Mouse (Mus musculus): ENCODE measurements around the gene Shisal1. TPM values are rescaled to one million over a fixed set of nuclear protein-coding genes. Genes with fewer than 3 reads are reported as not detected.

The Shisal1 gene
- total RNA-seq (2015) (not detected in 2 replicates), total RNA-seq (2017) (not detected in 2 replicates)

- no peak for ATAC-seq (replicated peaks; ENCODE audit: poor library complexity)
Measured at GRCm38 (mm10) chr15:84446997-84447396, at the start of gene Shisal1. Gene Shisal1 (minus strand): TSS chr15:84447097.

GRCm38 (mm10) chr15:84490486-84490885, 43.6 kb upstream of the Shisal1 start:
- ATAC-seq (replicated peaks; ENCODE audit: poor library complexity): no peak

GRCm38 (mm10) chr15:84484255-84484654, 37.4 kb upstream of the Shisal1 start:
- ATAC-seq (replicated peaks; ENCODE audit: poor library complexity): no peak

GRCm38 (mm10) chr15:84483622-84484021, 36.7 kb upstream of the Shisal1 start:
- ATAC-seq (replicated peaks; ENCODE audit: poor library complexity): no peak

GRCm38 (mm10) chr15:84481259-84481877, 34.5 kb upstream of the Shisal1 start:
- ATAC-seq (replicated peaks; ENCODE audit: poor library complexity): no peak

- ATAC-seq (replicated peaks; ENCODE audit: poor library complexity): no peak
Measured at GRCm38 (mm10) chr15:84469391-84469790, 22.5 kb upstream of the Shisal1 start.

GRCm38 (mm10) chr15:84467761-84468160, 20.9 kb upstream of the Shisal1 start:
- ATAC-seq (replicated peaks; ENCODE audit: poor library complexity): no peak

- ATAC-seq (replicated peaks; ENCODE audit: poor library complexity): peak; percentile 81
Measured at GRCm38 (mm10) chr15:84466458-84467267, 19.8 kb upstream of the Shisal1 start.

- no peak for ATAC-seq (replicated peaks; ENCODE audit: poor library complexity)
Measured at GRCm38 (mm10) chr15:84461429-84461828, 14.5 kb upstream of the Shisal1 start.

- ATAC-seq (replicated peaks; ENCODE audit: poor library complexity): no peak
Measured at GRCm38 (mm10) chr15:84458983-84459382, 12.1 kb upstream of the Shisal1 start.

GRCm38 (mm10) chr15:84455286-84455685, 8.4 kb upstream of the Shisal1 start:
- peak; percentile 52 for ATAC-seq (replicated peaks; ENCODE audit: poor library complexity)

- no peak for ATAC-seq (replicated peaks; ENCODE audit: poor library complexity)
Measured at GRCm38 (mm10) chr15:84453091-84453490, 6.2 kb upstream of the Shisal1 start.

- peak; percentile 57 for ATAC-seq (replicated peaks; ENCODE audit: poor library complexity)
Measured at GRCm38 (mm10) chr15:84450441-84451183, 3.7 kb upstream of the Shisal1 start.

GRCm38 (mm10) chr15:84445812-84446716, 833 bp downstream of the Shisal1 start:
- no peak for ATAC-seq (replicated peaks; ENCODE audit: poor library complexity)

GRCm38 (mm10) chr15:84444181-84444580, 2.7 kb downstream of the Shisal1 start:
- ATAC-seq (replicated peaks; ENCODE audit: poor library complexity): no peak

- ATAC-seq (replicated peaks; ENCODE audit: poor library complexity): no peak
Measured at GRCm38 (mm10) chr15:84443631-84444030, 3.3 kb downstream of the Shisal1 start.

- ATAC-seq (replicated peaks; ENCODE audit: poor library complexity): no peak
Measured at GRCm38 (mm10) chr15:84441682-84442315, 5.1 kb downstream of the Shisal1 start.

- ATAC-seq (replicated peaks; ENCODE audit: poor library complexity): no peak
Measured at GRCm38 (mm10) chr15:84440820-84441219, 6.1 kb downstream of the Shisal1 start.

- no peak for ATAC-seq (replicated peaks; ENCODE audit: poor library complexity)
Measured at GRCm38 (mm10) chr15:84433586-84434185, 13.2 kb downstream of the Shisal1 start.

- peak; percentile 85 for ATAC-seq (replicated peaks; ENCODE audit: poor library complexity)
Measured at GRCm38 (mm10) chr15:84430482-84430881, 16.4 kb downstream of the Shisal1 start.

Data from megakaryocyte progenitor cell, adult 5-6 weeks (primary cell).